Mouse (Mus musculus) neutrophil, adult 59 days (primary cell): ENCODE measurements around the gene Chst7. TPM values are rescaled to one million over a fixed set of nuclear protein-coding genes. Genes with fewer than 3 reads are reported as not detected.

Source experiments
- total RNA-seq, 2 experiments: library from RNA; stranded (reverse); gene quantifications; 1 replicate in 1 of 2; 2 replicates in 1 of 2; pipeline ENCODE4 v1.2.4; 2023

Gene Chst7
- total RNA-seq, result under 1 TPM in 1 of 2 experiments, not detected in 1; 0.31 TPM

GRCm38 (mm10) chrX:20059381-20059971 lies at the start of gene Chst7:
Gene Chst7, plus strand, starts transcription at chrX:20059560.

Other genes with a start within 250 kb of the Chst7 start
- 1 to 10 TPM; 2.1 to 4.9 TPM for gene Slc9a7, start 232.2 kb downstream of the Chst7 start, total RNA-seq